Mouse (Mus musculus): ENCODE results near the gene Rbpjl. TPM values are rescaled to one million over a fixed set of nuclear protein-coding genes. Genes with fewer than 3 reads are reported as not detected.

Gene Rbpjl
- polyA plus RNA-seq, 1 experiment from 2014 or later: 0.06 TPM

GRCm38 (mm10) chr2:164414581-164414980 is 11.6 kb downstream of the Rbpjl start:
- DNase-seq (ENCODE audit: low read depth, low spot score): no peak
- in situ Hi-C loops (cut with MboI; ENCODE audit: low pct_unique_long_range_greater_than_20kb): no loop called here
- CTCF ChIA-PET: interaction anchor here (0.8 kb wide), 1 partner anchor 25 kb away, joined by 3 read pairs; the partner anchor contains the start of gene Slpi
- ATAC-seq: no peak
- POLR2A ChIA-PET: no interaction called here
- no peak for TF ChIP-seq CTCF (IDR thresholded peaks at IDR 0.05)
- no peaks in the 10 kb centered on the region for H3K27me3 ChIP-seq

GRCm38 (mm10) chr2:164417198-164417597 is 14.3 kb downstream of the Rbpjl start:
- in situ Hi-C loops (cut with MboI; ENCODE audit: low pct_unique_long_range_greater_than_20kb): loop anchor here (5.0 kb wide), 2 partner anchors 40 to 100 kb away; partner anchors contain the start of gene Sys1
- no peak for ATAC-seq
- no peak for DNase-seq (ENCODE audit: low read depth, low spot score)
- peak; percentile 40 for TF ChIP-seq CTCF (IDR thresholded peaks at IDR 0.05)
- ChIA-PET POLR2A (interaction anchor here (0.9 to 1.4 kb wide), 2 partner anchors 23 to 38 kb away, joined by 3 to 5 read pairs; partner anchors contain the start of gene Sys1), CTCF (interaction anchor here (0.8 to 3.9 kb wide), 10 partner anchors 16 to 114 kb away, joined by 3 to 18 read pairs (median 4); partner anchors contain the start of genes Gm20458, Pigt and Sys1)
- no peaks in the 10 kb centered on the region for H3K27me3 ChIP-seq

DNA sequence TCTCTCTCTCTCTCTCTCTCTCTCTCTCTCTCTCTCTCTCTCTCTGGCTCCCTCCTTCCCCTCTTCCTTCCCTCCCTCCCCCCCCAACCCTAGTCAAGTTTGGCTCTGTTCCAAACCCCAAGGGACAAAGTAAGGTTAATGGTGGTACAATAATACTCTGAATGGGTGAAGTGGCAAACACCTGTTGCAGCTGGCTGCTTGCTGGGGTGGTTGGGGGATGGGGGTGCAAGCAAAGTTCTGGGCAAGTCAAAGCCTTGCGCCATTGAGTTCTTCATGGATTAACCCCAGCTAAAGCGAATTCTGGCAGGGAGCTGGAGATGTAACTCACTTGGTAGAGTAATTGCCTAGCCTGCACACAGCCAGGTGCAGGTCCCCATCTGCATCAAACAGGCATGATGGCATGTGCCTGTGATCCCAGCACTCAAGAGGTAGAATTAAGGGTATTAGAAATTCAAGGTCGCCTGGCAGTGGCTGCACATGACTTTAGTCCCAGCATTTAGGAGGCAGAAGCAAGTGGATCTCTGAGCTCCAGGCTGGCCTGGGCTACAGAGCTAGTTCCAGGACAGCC is 15.5 kb downstream of the Rbpjl start:
- POLR2A ChIA-PET: interaction anchor here (0.6 to 1.6 kb wide), 6 partner anchors 21 to 122 kb away, joined by 3 to 7 read pairs (median 3); partner anchors contain the start of gene Sys1
- CTCF ChIA-PET: interaction anchor here (0.8 to 3.9 kb wide), 10 partner anchors 15 to 112 kb away, joined by 3 to 18 read pairs (median 4); partner anchors contain the start of genes Gm20458, Pigt and Sys1
- ATAC-seq (no peak), DNase-seq (ENCODE audit: low read depth, low spot score) (no peak)
- H3K27me3 ChIP-seq: no peaks in the 10 kb centered on the region
- TF ChIP-seq CTCF (IDR thresholded peaks at IDR 0.05): no peak
- in situ Hi-C loops (cut with MboI; ENCODE audit: low pct_unique_long_range_greater_than_20kb): loop anchor here (5.0 kb wide), 2 partner anchors 39 to 99 kb away; partner anchors contain the start of gene Sys1

DNA sequence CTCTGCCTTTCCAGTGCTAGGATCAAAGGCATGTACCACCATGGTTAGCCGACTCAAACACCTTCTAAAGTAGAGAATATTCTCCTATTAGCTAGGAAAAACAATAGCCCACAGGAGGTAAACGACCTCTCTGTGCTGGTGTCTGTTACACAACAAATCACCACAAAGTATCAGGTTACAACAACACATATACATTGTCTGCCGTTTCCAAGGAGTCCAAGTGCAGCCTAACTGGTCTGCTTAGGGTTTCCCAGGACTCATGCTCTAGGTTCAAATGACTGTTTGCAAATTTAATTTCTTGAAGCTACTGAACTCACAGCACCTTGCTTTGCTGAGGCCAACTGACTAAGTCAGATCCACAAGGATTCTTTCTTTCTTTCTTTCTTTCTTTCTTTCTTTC is 16.5 kb downstream of the Rbpjl start:
- TF ChIP-seq CTCF (IDR thresholded peaks at IDR 0.05): no peak
- CTCF ChIA-PET: interaction anchor here (1.1 to 2.1 kb wide), 3 partner anchors 37 to 111 kb away, joined by 3 to 6 read pairs (median 5); partner anchors contain the start of genes Gm20458 and Sys1
- in situ Hi-C loops (cut with MboI; ENCODE audit: low pct_unique_long_range_greater_than_20kb): loop anchor here (5.0 kb wide), 2 partner anchors 38 to 98 kb away; partner anchors contain the start of gene Sys1
- no peaks in the 10 kb centered on the region for H3K27me3 ChIP-seq
- POLR2A ChIA-PET: interaction anchor here (0.6 to 1.6 kb wide), 6 partner anchors 19 to 121 kb away, joined by 3 to 7 read pairs (median 3); partner anchors contain the start of genes Pigt and Sys1
- DNase-seq (ENCODE audit: low read depth, low spot score): no peak
- ATAC-seq: peak; percentile 6

DNA sequence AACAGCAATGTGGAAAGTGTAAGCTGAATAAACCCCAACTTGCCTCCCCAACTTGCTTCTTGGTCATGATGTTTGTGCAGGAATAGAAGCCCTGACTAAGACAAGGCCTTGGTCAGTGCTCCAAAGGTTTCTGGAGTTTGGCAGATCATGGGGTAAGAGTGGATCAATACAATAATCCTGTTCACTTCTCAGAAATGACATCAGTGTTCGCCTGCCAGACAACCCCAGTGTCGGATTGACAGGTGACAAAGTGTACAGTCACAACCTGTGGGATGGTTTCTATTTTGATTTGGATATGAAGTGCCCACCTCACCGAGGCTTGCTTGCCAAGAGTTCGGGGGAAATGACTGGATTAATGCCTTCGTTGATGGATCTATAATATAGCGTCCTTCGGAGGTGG is 18.4 kb downstream of the Rbpjl start:
- no peaks in the 10 kb centered on the region for H3K27me3 ChIP-seq
- no peak for DNase-seq (ENCODE audit: low read depth, low spot score)
- in situ Hi-C loops (cut with MboI; ENCODE audit: low pct_unique_long_range_greater_than_20kb): no loop called here
- ChIA-PET POLR2A (interaction anchor here (1.1 to 1.3 kb wide), 3 partner anchors 18 to 22 kb away, joined by 3 to 5 read pairs (median 4); partner anchors contain the start of gene Sdc4), CTCF (interaction anchor here (1.2 kb wide), 1 partner anchor 40 kb away, joined by 3 read pairs; the partner anchor contains the start of gene Gm20458)
- no peak for ATAC-seq
- no peak for TF ChIP-seq CTCF (IDR thresholded peaks at IDR 0.05)

- no peaks in the 10 kb centered on the region for H3K27me3 ChIP-seq
- TF ChIP-seq CTCF (IDR thresholded peaks at IDR 0.05): no peak
- ATAC-seq (peak; percentile 48), DNase-seq (ENCODE audit: low read depth, low spot score) (no peak)
- in situ Hi-C loops (cut with MboI; ENCODE audit: low pct_unique_long_range_greater_than_20kb): no loop called here
- ChIA-PET CTCF (interaction anchor here (1.0 to 1.9 kb wide), 4 partner anchors 17 to 39 kb away, joined by 3 to 7 read pairs (median 4); partner anchors contain the start of genes Gm20458 and Sys1), POLR2A (interaction anchor here (1.2 to 1.4 kb wide), 4 partner anchors 17 to 39 kb away, joined by 3 to 11 read pairs (median 4); partner anchors contain the start of genes Sdc4 and Sys1)
Measured at GRCm38 (mm10) chr2:164421979-164422378, 19.0 kb downstream of the Rbpjl start.

DNA sequence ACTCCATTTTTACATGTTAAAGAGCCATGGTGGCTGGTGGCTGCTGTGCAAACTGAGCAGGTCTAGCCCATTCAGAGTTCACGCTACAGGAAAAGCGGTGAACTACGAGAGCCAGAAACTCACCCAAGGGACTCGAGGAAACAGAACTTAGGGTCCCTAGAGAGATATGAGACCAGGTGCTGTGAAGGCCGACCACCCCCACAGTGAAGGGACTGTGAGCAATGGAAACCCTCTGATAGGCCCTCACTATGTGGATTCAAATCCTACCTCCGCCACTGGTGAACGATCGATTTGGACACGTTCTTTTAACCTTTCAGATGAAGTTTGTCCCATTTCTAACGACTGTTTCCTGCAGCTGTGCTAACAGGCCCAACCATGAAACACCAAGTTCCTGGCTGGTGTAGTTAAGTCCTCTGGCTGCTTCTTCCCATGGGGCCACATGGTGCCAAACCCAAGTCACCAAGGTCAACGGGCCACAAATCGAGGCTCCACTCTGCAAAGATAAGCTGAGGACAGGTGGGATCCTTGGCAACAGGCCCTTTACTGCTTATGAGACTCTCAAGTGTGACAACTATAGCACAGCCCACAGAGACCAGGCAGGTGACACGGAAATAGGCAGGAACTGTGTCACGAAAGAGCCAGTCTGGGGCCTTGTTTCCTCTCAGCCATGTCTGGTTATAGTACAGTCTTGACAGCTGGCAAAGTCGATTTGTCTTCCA is 19.9 kb downstream of the Rbpjl start:
- POLR2A ChIA-PET: interaction anchor here (0.5 to 1.8 kb wide), 8 partner anchors 8 to 284 kb away, joined by 3 to 11 read pairs (median 4); partner anchors contain the start of gene Sys1
- no peak for ATAC-seq

DNA sequence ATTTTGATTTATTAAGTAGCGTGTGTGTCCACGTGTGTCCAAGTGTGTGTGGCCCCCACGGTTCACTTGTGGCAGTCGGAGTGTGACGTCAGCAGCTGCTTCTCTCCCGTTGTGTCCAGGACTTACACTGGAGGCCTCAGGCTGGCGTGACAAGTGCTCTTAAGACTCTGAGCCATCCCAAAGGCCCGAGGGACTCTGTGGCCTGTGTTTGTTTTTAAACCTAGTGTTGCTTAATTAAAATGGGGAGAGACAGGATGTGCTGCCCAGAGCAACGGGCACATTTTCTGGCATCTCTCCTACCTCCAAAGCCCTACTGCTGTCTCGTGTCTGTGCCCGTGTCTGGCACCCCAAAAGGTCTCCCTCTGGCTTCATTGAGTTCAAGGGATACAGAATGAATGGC is 20.5 kb downstream of the Rbpjl start:
- ATAC-seq (no peak), DNase-seq (ENCODE audit: low read depth, low spot score) (no peak)
- POLR2A ChIA-PET: interaction anchor here (0.9 to 1.8 kb wide), 6 partner anchors 8 to 98 kb away, joined by 3 to 5 read pairs (median 3); no protein-coding TSS in a partner anchor
- no peak for TF ChIP-seq CTCF (IDR thresholded peaks at IDR 0.05)
- no peaks in the 10 kb centered on the region for H3K27me3 ChIP-seq
- in situ Hi-C loops (cut with MboI; ENCODE audit: low pct_unique_long_range_greater_than_20kb): no loop called here
- CTCF ChIA-PET: interaction anchor here (1.5 to 1.9 kb wide), 2 partner anchors 33 to 37 kb away, joined by 4 to 7 read pairs; partner anchors contain the start of genes Gm20458 and Sys1

More for the DNA sequence above, 19.9 kb downstream of the Rbpjl start:
- CTCF ChIA-PET: interaction anchor here (1.0 to 1.9 kb wide), 3 partner anchors 16 to 35 kb away, joined by 3 to 7 read pairs (median 4); partner anchors contain the start of gene Sys1
- TF ChIP-seq CTCF (IDR thresholded peaks at IDR 0.05): no peak
- in situ Hi-C loops (cut with MboI; ENCODE audit: low pct_unique_long_range_greater_than_20kb): no loop called here
- no peaks in the 10 kb centered on the region for H3K27me3 ChIP-seq
- no peak for DNase-seq (ENCODE audit: low read depth, low spot score)

DNA sequence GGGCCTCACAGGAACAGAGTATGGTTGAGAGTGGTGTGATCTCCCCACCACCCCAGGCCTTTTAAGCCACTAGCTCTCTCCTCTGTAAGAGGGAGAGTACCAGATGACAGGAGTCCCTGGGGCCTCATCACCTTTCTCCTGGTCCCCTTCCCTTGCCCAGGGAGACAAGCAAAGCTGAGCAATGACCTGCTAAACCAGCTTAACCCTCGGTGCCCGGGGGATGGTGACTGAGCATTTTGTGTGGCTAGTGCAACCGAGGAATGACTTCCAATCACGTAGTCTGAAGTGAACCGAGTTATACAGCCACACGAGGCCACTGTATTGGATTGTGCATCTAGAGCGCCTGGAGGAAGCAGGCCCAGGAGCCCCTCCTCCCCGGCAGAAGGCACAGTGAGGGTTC is 21.5 kb downstream of the Rbpjl start:
- no peaks in the 10 kb centered on the region for H3K27me3 ChIP-seq
- in situ Hi-C loops (cut with MboI; ENCODE audit: low pct_unique_long_range_greater_than_20kb): no loop called here
- no peak for TF ChIP-seq CTCF (IDR thresholded peaks at IDR 0.05)
- ChIA-PET POLR2A (interaction anchor here (1.1 to 1.8 kb wide), 2 partner anchors 16 to 30 kb away, joined by 3 to 5 read pairs; no protein-coding TSS in a partner anchor), CTCF (interaction anchor here (1.3 to 1.5 kb wide), 2 partner anchors 32 to 36 kb away, joined by 4 read pairs; partner anchors contain the start of genes Gm20458 and Sys1)
- no peak for ATAC-seq
- no peak for DNase-seq (ENCODE audit: low read depth, low spot score)

GRCm38 (mm10) chr2:164425401-164425800 is 22.5 kb downstream of the Rbpjl start:
- ChIA-PET POLR2A (no interaction called here), CTCF (interaction anchor here (1.2 to 1.3 kb wide), 3 partner anchors 9 to 96 kb away, joined by 3 to 5 read pairs (median 4); partner anchors contain the start of gene Sys1)
- DNase-seq (ENCODE audit: low read depth, low spot score) (no peak), ATAC-seq (no peak)
- in situ Hi-C loops (cut with MboI; ENCODE audit: low pct_unique_long_range_greater_than_20kb): no loop called here
- no peak for TF ChIP-seq CTCF (IDR thresholded peaks at IDR 0.05)
- H3K27me3 ChIP-seq: no peaks in the 10 kb centered on the region
